Mouse (Mus musculus) heart, embryonic 16.5 days (tissue): ENCODE measurements around the gene Wdr13. TPM values are rescaled to one million over a fixed set of nuclear protein-coding genes. Genes with fewer than 3 reads are reported as not detected.
A peak's percentile ranks its signal among the peaks of the same experiment; 100 is the strongest.
"Not testable (repeated sequence)": the region's sequence is repeated elsewhere in the genome, so short reads cannot be mapped to it uniquely, and the experiment has no call there.

ENCODE experiments used
- ATAC-seq: fragments of 200-750 bp; cut with Nextera tagmentation; replicated peaks from 2 replicates; pipeline ENCODE4 v1.8.0; 2017; ENCODE audit warnings: moderate number of reproducible peaks; ENCODE audit not compliant: insufficient read depth, low FRiP score; ENCODE audit errors: extremely low read depth
- H3K27ac ChIP-seq: fragments of 300-500 bp; sonication (generic); 2 replicates; pipeline ENCODE4 v1.5.1; 2014; ENCODE audit warnings: mild to moderate bottlenecking, low read length, control low read depth, moderate library complexity
- H3K27me3 ChIP-seq: fragments of 300-500 bp; sonication (generic); 2 replicates; pipeline ENCODE4 v1.6.1; 2014; ENCODE audit warnings: low read length, mixed read lengths; ENCODE audit not compliant: control insufficient read depth, insufficient read depth
- H3K36me3 ChIP-seq: fragments of 300-500 bp; sonication (generic); 2 replicates; pipeline ENCODE4 v1.6.1; 2014; ENCODE audit not compliant: control insufficient read depth, insufficient read depth
- H3K4me1 ChIP-seq: fragments of 300-500 bp; sonication (generic); 2 replicates; pipeline ENCODE4 v1.6.1; 2014; ENCODE audit warnings: low read length, mixed read lengths; ENCODE audit not compliant: control insufficient read depth, insufficient read depth
- H3K4me2 ChIP-seq: fragments of 300-500 bp; sonication (generic); 2 replicates; pipeline ENCODE4 v1.6.1; 2014; ENCODE audit warnings: low read depth, mild to moderate bottlenecking, control low read depth, low read length
- H3K4me3 ChIP-seq: fragments of 300-500 bp; sonication (generic); 2 replicates; pipeline ENCODE4 v1.5.1; 2014; ENCODE audit warnings: mild to moderate bottlenecking, control low read depth, low read length
- H3K9ac ChIP-seq: fragments of 300-500 bp; sonication (generic); 2 replicates; pipeline ENCODE4 v1.6.1; 2014; ENCODE audit warnings: low read length, control low read depth
- H3K9me3 ChIP-seq: fragments of 300-500 bp; sonication (generic); replicated peaks from 2 replicates; pipeline ENCODE4 v1.6.1; 2016; ENCODE audit warnings: low read length; ENCODE audit not compliant: control insufficient read depth
- WGBS: fragments of 180-500 bp; shearing (Covaris S2); extraction: QIAGEN DNeasy Blood & Tissue Kit; methylation state at CpG from one replicate; pipeline ENCODE4 v1.1.7; 2014; 5-methylcytosine and 5-hydroxymethylcytosine counted together
- polyA plus RNA-seq: library from polyadenylated mRNA; unstranded; fragments of >200 nt; fragmentation: Nextera tagmentation; extraction: Ambion mirVana; gene quantifications from 2 replicates; pipeline ENCODE4 v1.2.1, GENCODE M21; 2015

The Wdr13 gene
- polyA plus RNA-seq, 1 experiment from 2014 or later: 27.5 TPM

GRCm38 (mm10) chrX:8095546-8095945 is 37.1 kb downstream of the Wdr13 start:
- no peak overlapping the region for H3K27ac ChIP-seq
- H3K4me2 ChIP-seq: peak overlapping the region; percentile 57
- ATAC-seq: no peak
- no peaks in the 10 kb centered on the region for H3K36me3 ChIP-seq
- H3K4me1 ChIP-seq: no peaks in the 10 kb centered on the region
- no peaks in the 10 kb centered on the region for H3K27me3 ChIP-seq
- H3K9me3 ChIP-seq: no peaks in the 10 kb centered on the region
- 76% methylated on average over 9 of the region's 10 CpGs for WGBS
- no peak overlapping the region for H3K9ac ChIP-seq
- peak overlapping the region; percentile 45 for H3K4me3 ChIP-seq

DNA sequence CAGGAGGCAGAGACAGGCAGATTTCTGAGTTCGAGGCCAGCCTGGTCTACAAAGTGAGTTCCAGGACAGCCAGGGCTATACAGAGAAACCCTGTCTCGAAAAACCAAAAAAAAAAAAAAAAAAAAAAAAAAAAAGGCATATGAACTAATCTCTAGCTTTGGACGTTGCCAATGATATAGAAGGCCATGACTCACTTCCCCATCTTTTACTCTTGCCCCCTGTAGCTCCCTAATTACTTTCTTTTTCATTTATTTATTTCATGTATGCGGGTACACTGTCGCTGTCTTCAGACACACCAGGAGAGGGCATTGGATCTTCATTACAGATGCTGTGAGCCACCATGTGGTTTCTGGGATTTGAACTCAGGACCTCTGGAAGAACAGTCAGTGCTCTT is 41.7 kb downstream of the Wdr13 start:
- not testable (repeated sequence) for H3K9me3 ChIP-seq, H3K4me2 ChIP-seq, H3K27ac ChIP-seq, H3K36me3 ChIP-seq, H3K9ac ChIP-seq, H3K4me3 ChIP-seq, ATAC-seq, H3K27me3 ChIP-seq, H3K4me1 ChIP-seq
- WGBS: 72% methylated on average over 4 of the region's 5 CpGs

DNA sequence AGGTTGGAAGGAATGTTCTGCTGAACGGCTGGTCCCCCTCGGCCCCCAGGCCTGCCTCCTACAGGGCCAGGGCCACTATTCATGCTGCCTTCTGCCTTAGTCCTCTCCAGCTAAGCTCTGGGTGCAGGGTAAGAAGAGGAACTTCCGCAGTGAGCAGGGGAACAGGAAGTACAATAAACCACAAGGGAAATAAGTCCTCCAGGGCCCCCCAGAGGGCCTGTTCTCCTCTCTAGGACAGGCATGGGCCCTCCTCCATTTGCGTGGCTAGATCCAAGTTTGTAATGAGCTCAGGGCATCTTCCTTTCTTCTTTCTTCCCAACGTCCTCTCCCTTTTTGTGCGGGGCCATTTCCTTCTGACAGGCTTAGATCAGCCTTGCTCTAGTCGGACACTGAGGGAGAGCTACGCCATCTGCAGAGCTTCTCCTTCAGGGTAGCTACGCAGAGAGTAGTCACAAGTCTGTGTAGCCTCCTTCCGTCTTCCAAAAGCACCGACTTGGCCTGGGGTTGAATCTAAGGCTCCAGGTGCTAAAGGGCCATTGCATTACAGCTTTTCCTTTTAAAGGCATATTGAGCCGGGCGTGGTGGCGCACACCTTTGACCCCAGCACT is 42.2 kb downstream of the Wdr13 start, which contains the start of gene Was:
Was (minus strand) TSS at position 153 of the 608 bp plus-strand sequence.
- 78% methylated on average over 14 of the region's 14 CpGs for WGBS
- Histone ChIP-seq H3K9ac (no peak within 1 kb of the TSS), H3K4me3 (peak within 1 kb of the TSS; percentile 26), H3K36me3 (no peaks in the 10 kb centered on the region), H3K9me3 (no peaks in the 10 kb centered on the region), H3K4me1 (no peaks in the 10 kb centered on the region), H3K27ac (no peak within 1 kb of the TSS), H3K4me2 (no peak within 1 kb of the TSS), H3K27me3 (no peaks in the 10 kb centered on the region)
- ATAC-seq: no peak

DNA sequence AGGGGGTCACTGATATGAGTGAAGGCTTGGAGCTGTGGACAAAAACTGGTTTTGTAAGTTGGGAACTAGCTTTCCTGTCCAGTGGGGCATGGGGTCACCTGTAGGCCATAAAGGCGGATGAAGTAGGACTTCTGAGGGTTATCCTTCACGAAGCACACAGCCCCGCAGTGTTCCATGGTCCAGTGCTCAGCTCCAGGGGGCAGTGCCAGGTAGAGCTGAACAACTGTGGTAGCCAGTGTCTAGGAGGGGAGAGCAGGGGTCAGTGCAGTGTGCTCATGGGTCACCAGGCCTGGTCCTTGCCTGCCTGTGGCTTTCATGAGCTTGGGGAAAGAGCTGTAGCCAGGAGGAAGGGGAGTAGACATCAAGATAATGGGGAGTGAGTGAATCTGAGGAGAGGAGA is 42.9 kb downstream of the Wdr13 start:
- H3K4me3 ChIP-seq: peak overlapping the region; percentile 26
- no peak overlapping the region for H3K9ac ChIP-seq
- no peaks in the 10 kb centered on the region for H3K36me3 ChIP-seq
- H3K9me3 ChIP-seq: no peaks in the 10 kb centered on the region
- no peaks in the 10 kb centered on the region for H3K4me1 ChIP-seq
- no peak overlapping the region for H3K4me2 ChIP-seq
- 75% methylated on average over 3 of the region's 3 CpGs for WGBS
- no peak overlapping the region for H3K27ac ChIP-seq
- no peaks in the 10 kb centered on the region for H3K27me3 ChIP-seq
- no peak for ATAC-seq

DNA sequence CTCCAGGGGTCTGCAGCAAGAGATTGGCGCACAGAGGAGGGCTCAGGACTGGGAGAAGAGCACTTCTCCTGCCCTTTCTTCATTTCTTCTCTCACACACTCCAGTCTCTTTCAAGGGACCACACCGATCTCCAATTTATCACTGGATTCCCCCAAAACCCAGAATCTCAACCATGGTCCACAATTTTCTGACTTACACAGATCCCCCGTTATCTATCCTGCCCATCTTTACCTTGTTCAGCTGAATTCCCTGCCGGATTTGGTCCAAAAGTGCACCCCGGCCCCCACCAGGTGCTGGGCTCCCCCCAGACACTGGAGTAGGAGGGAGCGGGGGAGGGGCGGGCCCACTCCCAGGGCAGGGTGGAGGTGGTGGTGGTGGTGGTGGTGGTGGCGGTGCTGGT is 47.1 kb downstream of the Wdr13 start:
- no peak overlapping the region for H3K27ac ChIP-seq
- H3K4me3 ChIP-seq: no peak overlapping the region
- no peak for ATAC-seq
- 73% methylated on average over 8 of the region's 8 CpGs for WGBS
- H3K27me3 ChIP-seq: no peaks in the 10 kb centered on the region
- no peak overlapping the region for H3K4me2 ChIP-seq
- H3K9ac ChIP-seq: no peak overlapping the region
- no peaks in the 10 kb centered on the region for H3K4me1 ChIP-seq
- H3K9me3 ChIP-seq: no peaks in the 10 kb centered on the region
- H3K36me3 ChIP-seq: no peaks in the 10 kb centered on the region

DNA sequence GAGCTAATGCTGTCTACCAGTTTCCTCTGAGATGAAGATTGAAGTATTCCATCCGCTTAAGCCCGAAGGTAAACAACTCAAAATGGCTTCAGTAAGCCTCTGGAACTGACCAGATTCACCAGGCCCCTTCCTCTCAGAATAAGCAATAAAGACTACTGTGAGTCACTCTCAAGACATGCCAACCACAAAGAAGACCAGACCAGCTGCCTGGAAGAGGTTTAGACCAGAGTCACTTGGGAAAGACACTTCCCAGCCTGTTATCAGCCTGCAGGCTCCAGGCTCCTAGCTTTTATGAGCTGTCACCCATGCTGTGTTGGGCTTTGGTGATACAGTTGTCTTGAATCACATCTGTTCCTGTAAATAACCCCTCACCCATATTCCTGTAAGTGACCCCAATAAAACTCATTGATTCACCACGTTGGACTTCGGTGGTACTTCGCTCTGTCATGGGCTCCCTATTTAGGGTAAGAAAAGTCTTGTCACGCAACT is 47.9 kb downstream of the Wdr13 start:
- no peak overlapping the region for H3K9ac ChIP-seq
- WGBS: 82% methylated on average over 6 of the region's 6 CpGs
- H3K4me3 ChIP-seq: no peak overlapping the region
- H3K9me3 ChIP-seq: no peaks in the 10 kb centered on the region
- H3K27me3 ChIP-seq: no peaks in the 10 kb centered on the region
- no peaks in the 10 kb centered on the region for H3K36me3 ChIP-seq
- H3K27ac ChIP-seq: no peak overlapping the region
- no peak overlapping the region for H3K4me2 ChIP-seq
- no peaks in the 10 kb centered on the region for H3K4me1 ChIP-seq
- no peak for ATAC-seq

GRCm38 (mm10) chrX:8075104-8075503 is 57.6 kb downstream of the Wdr13 start:
- no peak for ATAC-seq
- WGBS: 30% methylated on average over 3 of the region's 3 CpGs
- H3K9ac ChIP-seq: peak overlapping the region; percentile 62

DNA sequence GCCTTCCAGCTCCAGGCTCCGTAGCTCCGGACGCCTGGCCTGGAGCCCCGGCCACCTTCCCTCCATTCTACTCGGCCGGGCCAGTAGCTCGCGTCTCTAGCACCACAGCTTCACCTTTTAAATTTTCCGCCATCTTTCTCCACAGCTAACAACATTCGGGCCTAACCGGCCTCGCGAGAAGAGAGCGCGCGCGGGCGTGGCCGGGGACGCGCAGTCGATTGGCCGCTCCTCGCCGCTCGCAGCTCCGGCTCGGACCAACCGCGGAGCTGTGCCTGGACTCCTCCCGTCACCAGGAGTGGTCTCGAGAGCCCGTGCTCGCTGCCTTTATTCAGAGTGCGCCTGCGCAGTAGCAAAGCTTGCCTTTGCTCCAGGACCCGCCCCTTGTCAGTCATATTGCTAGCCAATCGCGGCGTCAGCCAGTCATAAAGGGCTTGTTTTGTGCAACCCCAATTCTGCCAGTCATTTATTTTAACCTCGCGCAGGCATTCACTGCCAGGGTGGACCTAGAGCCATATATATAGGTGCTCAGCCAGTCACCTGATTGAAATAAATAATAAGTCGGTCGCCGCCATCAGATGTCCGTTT is 58.2 kb downstream of the Wdr13 start, which contains the start of gene Suv39h1:
Suv39h1 (minus strand) TSS at position 331 of the 585 bp plus-strand sequence.
- Histone ChIP-seq H3K27ac (peak within 1 kb of the TSS; percentile 83), H3K4me3 (peak within 1 kb of the TSS; percentile 72), H3K36me3 (0 out of 2 replicates have a peak, but pooled peaks cover 3% of the 10 kb centered on the region), H3K9me3 (no peaks in the 10 kb centered on the region), H3K4me2 (peak within 1 kb of the TSS; percentile 67), H3K9ac (peak within 1 kb of the TSS; percentile 67), H3K27me3 (no peaks in the 10 kb centered on the region), H3K4me1 (no peaks in the 10 kb centered on the region)
- ATAC-seq: peak; percentile 97
- 14% methylated on average over 46 of the region's 46 CpGs for WGBS

More at GRCm38 (mm10) chrX:8075104-8075503, 57.6 kb downstream of the Wdr13 start:
- peak overlapping the region; percentile 67 for H3K4me2 ChIP-seq
- no peaks in the 10 kb centered on the region for H3K9me3 ChIP-seq
- H3K4me3 ChIP-seq: peak overlapping the region; percentile 57
- H3K27ac ChIP-seq: peak overlapping the region; percentile 61
- 0 out of 2 replicates have a peak, but pooled peaks cover 3% of the 10 kb centered on the region for H3K36me3 ChIP-seq
- no peaks in the 10 kb centered on the region for H3K4me1 ChIP-seq
- H3K27me3 ChIP-seq: no peaks in the 10 kb centered on the region

- Histone ChIP-seq H3K4me3 (peak overlapping the region; percentile 72), H3K4me2 (peak overlapping the region; percentile 67), H3K4me1 (no peaks in the 10 kb centered on the region), H3K9ac (peak overlapping the region; percentile 67), H3K9me3 (no peaks in the 10 kb centered on the region), H3K27ac (peak overlapping the region; percentile 83), H3K36me3 (0 out of 2 replicates have a peak, but pooled peaks cover 3% of the 10 kb centered on the region), H3K27me3 (no peaks in the 10 kb centered on the region)
- ATAC-seq: peak; percentile 46
- 13% methylated on average over 52 of the region's 64 CpGs for WGBS
Measured at GRCm38 (mm10) chrX:8073881-8074429, 58.7 kb downstream of the Wdr13 start.
